Mouse (Mus musculus) cerebellum, adult 11 months (tissue): ENCODE data around the gene Gm10721.
A peak's percentile ranks its signal among the peaks of the same experiment; 100 is the strongest.
"Not testable (repeated sequence)": the region's sequence is repeated elsewhere in the genome, so short reads cannot be mapped to it uniquely, and the experiment has no call there.

Experiments
- DNase-seq: peaks from one replicate; pipeline ENCODE4 v3.0.0; 2022

Gene Gm10721

GRCm38 (mm10) chr9:3025653-3026052 lies 12.7 kb downstream of the Gm10721 start:
- DNase-seq: peak; percentile 16

DNA sequence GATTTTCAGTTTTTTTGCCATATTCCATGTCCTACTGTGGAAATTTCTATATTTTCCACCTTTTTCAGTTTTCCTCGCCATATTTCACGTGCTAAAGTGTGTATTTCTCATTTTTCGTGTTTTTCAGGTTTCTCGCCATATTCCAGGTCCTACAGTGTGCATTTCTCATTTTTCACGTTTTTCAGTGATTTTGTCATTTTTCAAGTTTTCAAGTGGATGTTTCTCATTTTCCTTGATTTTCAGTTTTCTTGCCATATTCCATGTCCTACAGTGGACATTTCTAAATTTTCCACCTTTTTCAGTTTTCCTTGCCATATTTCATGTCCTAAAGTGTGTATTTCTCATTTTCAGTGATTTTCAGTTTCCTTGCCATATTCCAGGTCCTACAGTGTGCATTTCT lies 13.2 kb downstream of the Gm10721 start:
- DNase-seq: not testable (repeated sequence)

GRCm38 (mm10) chr9:3026741-3027140 lies 13.8 kb downstream of the Gm10721 start:
- DNase-seq: not testable (repeated sequence)

GRCm38 (mm10) chr9:3027200-3027599 lies 14.3 kb downstream of the Gm10721 start:
- DNase-seq: not testable (repeated sequence)

DNA sequence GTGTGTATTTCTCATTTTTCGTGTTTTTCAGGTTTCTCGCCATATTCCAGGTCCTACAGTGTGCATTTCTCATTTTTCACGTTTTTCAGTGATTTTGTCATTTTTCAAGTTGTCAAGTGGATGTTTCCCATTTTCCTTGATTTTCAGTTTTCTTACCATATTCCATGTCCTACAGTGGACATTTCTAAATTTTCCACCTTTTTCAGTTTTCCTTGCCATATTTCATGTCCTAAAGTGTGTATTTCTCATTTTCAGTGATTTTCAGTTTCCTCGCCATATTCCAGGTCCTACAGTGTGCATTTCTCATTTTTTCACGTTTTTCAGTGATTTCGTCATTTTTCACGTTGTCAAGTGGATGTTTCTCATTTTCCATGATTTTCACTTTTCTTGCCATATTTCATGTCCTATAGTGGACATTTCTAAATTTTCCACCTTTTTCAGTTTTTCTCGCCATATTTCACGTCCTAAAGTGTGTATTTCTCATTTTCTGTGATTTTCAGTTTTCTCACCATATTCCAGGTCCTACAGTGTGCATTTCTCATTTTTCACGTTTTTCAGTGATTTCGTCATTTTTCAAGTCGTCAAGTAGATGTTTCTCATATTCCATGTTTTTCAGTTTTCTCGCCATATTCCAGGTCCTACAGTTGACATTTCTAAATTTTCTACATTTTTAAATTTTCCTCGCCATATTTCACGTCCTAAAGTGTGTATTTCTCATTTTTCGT lies 16.5 kb downstream of the Gm10721 start:
- not testable (repeated sequence) for DNase-seq

- not testable (repeated sequence) for DNase-seq
These were observed 17.9 kb downstream of the Gm10721 start for GRCm38 (mm10) chr9:3030677-3031318.

GRCm38 (mm10) chr9:3034299-3034698 lies 21.4 kb downstream of the Gm10721 start, which contains the start of gene Gm17535:
Gene Gm17535 (plus strand): TSS chr9:3034599.
- DNase-seq: not testable (repeated sequence)

DNA sequence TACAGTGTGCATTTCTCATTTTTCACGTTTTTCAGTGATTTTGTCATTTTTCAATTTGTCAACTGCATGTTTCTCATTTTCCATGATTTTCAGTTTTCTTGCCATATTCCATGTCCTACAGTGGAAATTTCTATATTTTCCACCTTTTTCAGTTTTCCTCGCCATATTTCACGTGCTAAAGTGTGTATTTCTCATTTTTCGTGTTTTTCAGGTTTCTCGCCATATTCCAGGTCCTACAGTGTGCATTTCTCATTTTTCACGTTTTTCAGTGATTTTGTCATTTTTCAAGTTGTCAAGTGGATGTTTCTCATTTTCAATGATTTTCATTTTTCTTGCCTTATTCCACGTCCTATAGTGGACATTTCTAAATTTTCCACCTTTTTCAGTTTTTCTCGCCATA lies 23.6 kb downstream of the Gm10721 start, which contains the start of gene Gm10715:
Gene Gm10715 (plus strand): TSS at position 301 of the 400 bp plus-strand sequence.
- not testable (repeated sequence) for DNase-seq

DNA sequence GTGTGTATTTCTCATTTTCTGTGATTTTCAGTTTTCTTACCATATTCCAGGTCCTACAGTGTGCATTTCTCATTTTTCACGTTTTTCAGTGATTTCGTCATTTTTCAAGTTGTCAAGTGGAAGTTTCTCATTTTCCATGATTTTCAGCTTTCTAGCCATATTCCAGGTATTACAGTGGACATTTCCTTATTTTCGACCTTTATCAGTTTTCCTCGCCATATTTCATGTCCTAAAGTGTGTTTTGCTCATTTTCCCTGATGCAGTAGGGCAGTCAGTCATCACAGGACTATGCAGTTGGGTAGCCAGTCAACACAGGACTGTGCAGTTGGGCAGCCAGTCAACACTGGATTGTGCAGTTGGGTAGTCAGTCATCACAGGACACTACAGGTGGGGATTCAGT lies 25.2 kb downstream of the Gm10721 start:
- not testable (repeated sequence) for DNase-seq
